Mouse (Mus musculus) megakaryocyte, adult 5-6 weeks (primary cell): ENCODE data around the gene Rps3. TPM values are rescaled to one million over a fixed set of nuclear protein-coding genes. Genes with fewer than 3 reads are reported as not detected.

Experiments used
- ATAC-seq: 2 replicates; pipeline ENCODE4 v1.8.0; 2016; ENCODE audit warnings: mild to moderate bottlenecking, inconsistent platforms; ENCODE audit not compliant: poor library complexity, severe bottlenecking
- total RNA-seq, 2 experiments: library from RNA; stranded (forward) in 1 of 2; stranded (reverse) in 1 of 2; fragments of 153-499, 151-499 nt in 1 of 2; fragments of 221-1000, 200-1000 nt in 1 of 2; gene quantifications; 2 replicates each; pipeline versions ENCODE4 v1.2.3 to v1.2.4; 2015 to 2017

Gene Rps3
- total RNA-seq, 2 experiments from 2014 or later: 1,038 to 1,050 TPM

DNA sequence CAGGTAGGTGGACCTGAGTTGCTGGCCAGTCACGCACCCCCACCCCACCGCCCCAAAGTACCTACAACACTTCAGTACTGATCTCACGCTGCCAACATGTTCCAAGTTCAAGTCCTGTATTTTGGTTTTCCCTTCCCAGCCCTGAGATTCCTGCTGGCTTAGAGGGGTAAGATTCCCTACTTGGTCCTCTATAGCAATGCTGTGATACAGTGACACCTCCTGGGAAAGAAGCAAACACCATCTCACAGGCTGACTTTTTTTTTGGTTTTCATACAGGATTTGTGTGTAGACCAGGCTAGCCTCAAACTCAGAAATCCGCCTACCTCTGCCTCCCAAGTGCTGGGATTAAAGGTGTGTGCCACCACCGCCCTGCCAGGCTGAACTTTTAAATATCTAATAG, 6.3 kb downstream of the Rps3 start:
- ATAC-seq: no peak

DNA sequence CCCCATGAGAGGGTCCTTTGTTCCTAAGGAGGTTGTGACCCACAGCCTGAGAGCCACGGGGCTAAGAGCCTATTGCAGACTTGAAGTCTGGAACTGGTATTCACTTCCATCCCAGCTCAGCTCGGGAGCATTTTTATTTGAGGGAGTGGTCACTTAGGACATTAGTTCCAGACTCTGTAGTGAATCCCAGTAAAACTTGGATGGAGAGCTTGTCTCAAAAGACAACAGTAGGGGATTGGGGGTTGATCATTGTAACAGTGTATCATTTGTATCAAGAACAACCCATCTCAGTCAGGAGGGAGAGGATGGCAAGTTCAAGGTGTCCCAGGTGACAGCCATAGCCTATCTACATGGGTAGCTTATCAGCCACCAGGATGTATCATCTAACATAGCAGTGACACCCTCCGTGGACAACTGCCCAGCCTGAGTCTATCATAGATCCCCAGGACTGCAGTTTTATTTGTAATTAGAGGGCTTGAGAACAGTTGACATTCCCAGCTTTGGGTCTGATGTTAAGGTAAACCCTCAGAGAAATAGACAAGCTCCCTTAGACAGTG, 6.9 kb downstream of the Rps3 start:
- ATAC-seq: no peak

DNA sequence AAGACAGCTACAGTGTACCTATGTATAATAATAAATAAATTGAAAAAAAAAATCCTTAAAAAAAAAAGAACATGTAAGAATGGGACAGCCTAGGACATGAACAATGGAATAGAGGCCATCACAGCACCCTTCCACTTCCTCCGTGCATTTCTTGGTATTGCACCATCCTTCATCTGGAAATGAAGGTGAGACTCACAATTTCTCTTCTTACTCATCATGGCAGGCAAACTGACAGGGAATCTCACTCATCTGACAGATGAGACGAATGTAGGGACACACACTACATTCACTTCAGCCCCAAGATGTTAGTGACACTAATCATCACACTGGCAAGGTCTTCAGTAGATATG, 8.0 kb downstream of the Rps3 start:
- ATAC-seq: no peak

DNA sequence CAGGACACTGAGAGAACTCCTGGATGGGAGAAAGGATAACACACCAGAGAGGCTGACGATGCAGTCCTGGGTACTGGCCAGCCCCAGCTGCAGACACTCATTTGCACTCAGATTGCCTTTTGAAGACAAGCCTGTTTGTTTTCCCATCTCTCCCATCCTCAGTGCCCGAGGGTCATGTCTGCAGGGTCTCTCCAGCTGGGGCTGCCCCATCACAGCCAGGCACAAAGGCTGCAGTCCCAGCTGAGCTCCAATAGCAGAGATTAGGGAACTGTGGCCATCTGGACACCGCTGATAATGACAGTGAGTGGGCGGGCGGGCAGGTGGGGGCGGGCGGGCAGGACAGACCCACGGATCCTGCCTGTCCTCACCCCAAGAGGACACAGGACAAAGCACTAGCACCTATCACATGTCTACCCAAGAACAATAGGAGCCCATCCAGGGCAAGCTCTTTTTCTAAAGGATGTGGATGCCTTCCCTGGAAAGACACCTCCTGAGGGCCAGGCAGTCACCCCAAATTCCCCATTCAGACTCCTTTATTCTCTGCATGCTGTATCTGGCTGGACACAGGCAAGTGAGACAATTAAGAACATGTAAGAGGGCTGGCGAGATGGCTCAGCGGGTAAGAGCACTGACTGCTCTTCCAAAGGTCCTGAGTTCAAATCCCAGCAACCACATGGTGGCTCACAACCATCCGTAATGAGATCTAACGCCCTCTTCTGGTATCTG, 8.5 kb downstream of the Rps3 start:
- no peak for ATAC-seq

DNA sequence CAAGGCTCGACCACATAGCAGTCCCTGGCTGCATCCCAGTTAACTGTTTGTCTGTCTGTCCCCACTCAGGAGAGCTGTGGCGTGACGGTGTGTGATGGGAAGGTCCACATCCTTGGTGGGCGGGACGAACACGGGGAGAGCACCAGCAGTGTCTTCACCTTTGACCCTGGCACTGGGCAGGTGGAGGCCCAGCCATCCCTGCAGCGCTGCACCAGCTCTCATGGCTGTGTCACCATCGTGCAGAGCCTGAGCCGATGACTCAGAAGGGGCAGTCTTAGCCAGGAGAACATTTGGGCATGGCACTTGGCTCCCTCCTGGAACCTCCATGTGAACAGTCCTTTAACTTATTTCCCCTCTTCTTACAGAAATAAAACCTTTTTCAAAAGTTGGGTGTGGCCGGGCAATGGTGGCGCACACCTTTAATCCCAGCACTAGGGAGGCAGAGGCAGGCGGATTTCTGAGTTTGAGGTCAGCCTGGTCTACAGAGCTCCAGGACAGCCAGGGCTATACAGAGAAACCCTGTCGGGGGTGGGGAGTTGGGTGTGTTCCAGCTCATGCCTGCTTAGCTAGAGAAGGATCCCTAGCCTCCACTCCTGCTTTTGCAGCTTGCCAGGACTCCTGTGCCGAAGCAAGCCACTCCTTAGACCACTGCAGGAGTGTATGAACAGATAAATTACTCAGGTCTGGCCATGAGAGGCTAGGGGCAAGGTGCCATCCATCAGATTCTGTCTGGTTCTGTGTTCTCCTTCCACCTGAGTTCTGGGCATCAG, 9.7 kb downstream of the Rps3 start:
- ATAC-seq: no peak

DNA sequence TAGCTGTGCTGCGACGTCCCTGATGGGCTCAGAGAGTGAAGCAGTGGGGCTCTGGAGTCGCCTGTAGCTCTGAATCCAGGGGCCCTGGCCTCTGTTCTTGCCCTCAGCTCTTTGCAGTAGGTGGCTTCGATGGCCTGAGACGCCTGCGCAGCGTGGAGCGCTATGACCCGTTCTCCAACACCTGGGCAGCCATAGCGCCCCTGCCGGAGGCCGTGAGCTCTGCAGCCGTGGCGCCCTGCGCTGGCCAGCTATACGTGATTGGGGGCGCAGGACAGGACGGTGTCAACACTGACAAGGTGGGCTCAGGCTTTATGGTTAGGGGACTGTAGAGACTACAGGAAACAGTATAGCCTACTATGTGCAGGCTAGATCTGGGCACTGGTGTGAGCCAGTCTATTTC, 12.0 kb downstream of the Rps3 start:
- ATAC-seq: no peak

DNA sequence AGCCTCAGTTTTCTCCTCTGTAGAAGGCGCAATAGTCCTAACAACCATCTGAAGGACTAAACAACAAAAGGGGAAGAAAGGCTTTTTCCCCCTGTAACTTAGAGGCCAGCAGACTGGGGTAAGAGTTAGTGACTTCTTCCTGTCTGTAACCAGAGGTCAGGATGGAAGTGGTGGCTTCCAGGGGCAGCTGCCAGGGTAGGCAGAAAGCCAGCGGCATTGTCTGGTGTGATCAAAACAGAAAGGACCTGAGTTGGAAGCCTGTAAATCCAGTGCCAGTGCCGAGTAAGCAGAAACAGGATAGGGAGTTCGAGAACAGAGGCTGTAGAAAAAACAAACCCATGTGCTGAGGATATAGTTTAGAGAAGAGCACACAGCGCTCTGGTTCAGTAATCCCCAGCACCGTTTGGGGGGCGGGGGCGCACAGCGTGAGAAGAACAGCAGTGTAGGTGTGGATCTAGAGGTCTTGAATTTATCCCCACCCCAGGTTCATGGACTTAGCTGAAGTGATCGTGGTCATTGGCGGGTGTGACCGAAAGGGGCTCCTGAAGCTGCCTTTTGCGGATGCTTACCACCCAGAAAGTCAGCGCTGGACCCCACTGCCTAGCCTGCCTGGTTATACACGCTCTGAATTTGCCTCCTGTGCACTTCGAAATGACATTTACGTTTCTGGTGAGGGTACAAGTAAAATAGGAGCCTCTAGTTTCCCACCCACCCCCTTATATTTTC, 13.7 kb downstream of the Rps3 start:
- no peak for ATAC-seq

DNA sequence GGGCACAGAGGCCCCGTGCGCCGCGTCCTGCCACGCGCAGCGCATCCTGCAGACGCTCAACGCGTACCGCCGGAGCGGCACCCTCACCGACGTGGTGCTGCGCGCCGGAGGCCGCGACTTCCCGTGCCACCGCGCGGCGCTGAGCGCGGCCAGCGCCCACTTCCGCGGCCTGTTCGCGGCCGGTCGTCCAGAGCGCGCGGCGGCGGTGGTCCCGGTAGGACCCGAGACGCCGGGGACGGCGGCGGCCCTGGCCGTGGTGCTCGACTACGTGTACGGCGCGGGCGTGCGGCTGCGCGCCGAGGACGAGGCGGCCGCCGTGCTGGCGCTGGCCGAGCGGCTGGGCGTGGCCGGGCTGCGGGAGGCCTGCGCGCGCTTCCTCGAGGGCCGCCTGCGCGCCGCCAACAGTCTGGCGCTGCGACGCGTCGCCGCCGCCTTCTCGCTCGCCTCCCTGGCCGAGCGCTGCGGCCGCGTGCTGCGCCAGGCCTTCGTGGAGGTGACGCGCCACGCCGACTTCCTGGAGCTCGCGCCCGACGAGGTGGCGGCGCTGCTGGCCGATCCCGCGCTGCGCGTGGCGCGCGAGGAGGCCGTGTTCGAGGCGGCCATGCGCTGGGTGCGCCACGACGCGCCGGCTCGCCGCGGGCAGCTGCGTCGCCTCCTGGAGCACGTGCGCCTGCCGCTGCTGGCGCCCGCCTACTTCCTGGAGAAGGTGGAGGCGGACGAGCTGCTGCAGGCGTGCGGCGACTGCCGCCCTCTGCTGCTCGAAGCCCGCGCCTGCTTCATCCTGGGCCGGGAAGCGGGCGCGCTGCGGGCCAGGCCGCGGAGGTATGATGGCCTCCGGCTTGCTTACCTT, 15.0 kb downstream of the Rps3 start:
- ATAC-seq: peak; percentile 88

DNA sequence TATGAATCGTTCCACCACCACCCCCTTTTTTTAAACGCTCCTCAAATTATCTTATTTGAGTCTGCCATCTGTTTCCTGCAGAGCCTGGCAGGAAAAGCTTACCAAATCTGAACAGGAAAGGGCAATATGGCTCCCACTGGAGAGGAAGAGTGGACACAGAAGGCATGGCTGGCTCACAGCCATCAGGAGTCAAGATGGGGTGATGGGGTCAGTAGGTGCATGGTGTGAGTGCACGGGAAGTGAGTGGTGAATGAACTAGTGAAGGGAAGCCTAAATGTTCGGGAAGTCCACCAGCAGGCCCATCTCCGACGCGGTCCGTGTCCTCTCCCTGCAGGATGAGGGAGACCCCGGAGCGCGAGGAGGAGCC, 15.6 kb downstream of the Rps3 start:
- peak; percentile 2; the same call in 1 of the 2 replicates for ATAC-seq

DNA sequence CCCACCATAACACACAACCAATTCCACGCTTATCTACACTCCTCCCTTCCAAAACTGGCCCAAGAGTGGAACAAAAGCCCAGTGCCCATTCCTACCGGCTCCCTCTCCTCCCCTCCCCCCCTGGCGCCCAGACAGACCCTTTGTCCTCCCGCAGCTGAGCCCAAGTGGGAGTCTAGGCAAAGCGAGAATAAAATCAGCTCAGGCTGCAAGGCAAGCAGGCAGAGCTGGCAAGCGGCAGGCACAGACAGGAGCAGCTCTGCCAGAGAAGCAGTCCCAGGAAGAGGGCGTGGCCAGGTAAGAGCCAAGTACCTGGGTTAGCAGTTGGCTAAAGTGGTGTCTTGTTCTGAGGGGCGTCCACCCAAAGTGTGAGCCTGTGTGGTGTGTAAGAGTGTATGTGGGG, 17.7 kb downstream of the Rps3 start, which contains the start of gene Klhl35:
Gene Klhl35, plus strand, starts transcription at position 194 of the 400 bp plus-strand sequence.
- no peak for ATAC-seq

DNA sequence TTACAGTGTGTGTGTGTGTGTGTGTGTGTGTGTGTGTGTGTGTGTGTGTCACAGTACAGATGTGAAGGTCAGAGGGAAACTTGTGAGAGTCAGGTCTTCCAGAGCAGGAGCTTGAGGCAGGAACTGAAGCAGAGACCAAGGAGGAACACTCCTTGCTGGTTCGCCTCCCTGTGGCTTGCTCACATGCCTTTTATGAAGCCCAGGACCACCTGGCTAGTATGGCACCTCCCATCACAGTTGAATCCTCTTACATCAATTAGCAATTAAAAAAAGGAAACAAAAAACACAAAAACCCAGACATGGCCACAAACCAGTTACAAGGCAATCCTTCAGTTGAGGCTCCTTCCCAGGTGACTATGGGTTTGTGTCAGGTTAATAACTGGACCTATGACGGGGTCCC, 20.4 kb downstream of the Rps3 start:
- ATAC-seq: no peak

DNA sequence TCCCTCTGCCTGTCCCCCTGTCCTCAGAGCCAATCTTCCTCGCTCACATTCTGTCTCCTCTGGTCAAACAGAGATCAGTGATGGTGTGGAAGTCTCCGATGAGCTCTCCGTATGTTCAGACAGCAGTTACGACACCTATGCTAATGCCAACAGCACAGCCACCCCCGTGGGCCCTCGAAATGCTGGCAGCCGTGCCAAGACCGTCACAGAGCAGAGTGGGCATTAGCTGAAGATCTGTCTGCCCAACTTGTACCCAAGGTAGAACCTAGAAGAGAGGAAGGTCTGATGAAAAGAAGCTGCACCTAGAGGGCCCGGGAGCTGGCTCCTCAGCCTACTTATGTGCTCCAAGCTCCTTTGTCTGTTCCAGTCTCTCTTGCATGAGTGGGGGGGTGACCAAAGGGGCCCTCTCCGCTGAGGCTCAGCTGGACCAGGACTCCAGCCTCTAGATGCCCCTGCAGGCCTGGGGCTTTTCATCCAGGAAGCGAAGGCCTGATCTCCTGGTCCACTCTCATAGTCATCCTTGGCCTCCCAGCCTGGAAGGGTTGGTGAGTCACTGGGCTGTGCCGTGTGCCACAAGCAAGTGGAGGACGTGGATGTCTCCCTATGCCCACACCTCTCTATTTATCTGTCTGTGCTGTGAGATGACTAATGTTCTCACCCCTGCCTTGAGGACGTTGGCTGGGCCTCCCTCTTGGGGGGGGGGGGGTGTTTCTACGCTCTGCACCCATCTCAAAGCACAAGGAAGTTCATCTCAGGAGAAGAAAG, 23.5 kb downstream of the Rps3 start:
- ATAC-seq: no peak

DNA sequence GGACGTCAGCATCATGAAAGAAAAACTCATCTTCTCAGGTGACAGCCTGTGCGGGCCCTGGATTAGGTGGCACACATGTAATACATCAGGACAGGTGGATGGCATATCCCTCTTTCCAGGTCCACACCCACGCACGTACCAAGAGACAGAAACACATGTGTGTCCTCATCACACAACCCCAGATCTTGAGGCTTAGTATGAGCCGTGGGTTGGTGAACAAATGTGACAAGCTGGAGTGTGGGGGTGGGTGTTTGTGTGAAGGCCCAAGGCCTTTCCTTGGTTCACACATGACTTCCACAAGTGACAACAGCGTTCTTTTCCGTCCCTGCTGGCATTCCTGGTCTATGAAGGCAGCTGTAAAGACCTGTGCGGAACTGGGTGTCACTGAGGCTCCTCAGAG, 24.7 kb downstream of the Rps3 start:
- ATAC-seq: no peak

DNA sequence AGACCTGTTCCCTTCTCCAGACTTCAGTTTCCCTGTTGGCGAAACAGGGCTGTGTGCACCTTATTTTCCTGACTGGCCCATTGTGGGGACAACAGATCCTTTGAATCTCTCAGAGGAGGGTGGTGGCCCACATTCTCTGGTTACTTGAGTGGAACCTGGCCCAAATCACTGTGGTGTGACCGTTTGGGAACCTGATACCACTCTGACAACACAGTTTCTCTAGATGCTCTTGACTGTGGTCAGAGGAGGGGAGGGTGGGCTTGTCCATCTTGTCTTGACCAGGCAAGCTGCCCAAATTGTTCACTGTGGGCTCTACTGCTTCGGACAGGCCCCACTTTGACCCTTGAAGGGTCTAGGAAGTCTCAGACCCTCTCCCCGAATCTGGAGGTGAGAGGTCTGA, 29.5 kb downstream of the Rps3 start:
- no peak for ATAC-seq

DNA sequence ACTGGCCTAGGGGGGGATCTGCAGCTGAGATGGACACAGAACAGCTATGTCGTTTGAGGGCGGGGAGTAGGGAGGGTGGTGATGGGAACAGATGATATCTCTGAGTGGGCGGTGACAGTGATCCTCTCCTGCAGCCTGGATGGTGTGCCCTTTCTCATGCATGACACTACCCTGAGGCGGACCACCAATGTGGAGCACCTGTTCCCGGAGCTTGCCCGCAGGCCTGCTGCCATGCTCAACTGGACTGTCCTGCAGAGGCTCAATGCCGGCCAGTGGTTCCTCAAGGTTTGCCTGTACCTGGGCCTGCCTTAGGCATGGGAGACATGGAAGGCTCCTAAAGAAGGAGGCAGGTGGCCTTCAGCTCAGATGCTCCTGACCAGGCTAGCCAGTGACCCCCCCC, 30.7 kb downstream of the Rps3 start:
- ATAC-seq: no peak

DNA sequence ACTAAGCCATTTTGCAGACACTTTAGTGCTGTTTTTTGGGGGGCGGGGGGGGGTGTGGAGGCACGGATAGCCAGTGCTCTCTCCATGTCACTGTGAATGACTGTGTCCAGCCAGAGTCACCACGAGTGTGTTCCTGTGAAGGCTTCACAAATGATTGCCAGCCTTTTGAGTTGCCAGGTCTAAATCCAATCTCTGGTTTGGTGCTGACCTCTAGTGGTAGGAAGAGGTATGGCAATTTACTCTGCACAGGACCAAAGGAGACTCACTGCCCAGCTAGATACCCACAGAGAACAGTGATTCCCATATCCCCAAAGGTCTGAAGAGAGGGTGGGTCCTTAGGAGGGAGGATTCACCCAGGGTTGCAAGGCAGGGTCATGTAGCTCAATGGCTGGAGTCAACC, 32.8 kb downstream of the Rps3 start:
- ATAC-seq: peak; percentile 65

DNA sequence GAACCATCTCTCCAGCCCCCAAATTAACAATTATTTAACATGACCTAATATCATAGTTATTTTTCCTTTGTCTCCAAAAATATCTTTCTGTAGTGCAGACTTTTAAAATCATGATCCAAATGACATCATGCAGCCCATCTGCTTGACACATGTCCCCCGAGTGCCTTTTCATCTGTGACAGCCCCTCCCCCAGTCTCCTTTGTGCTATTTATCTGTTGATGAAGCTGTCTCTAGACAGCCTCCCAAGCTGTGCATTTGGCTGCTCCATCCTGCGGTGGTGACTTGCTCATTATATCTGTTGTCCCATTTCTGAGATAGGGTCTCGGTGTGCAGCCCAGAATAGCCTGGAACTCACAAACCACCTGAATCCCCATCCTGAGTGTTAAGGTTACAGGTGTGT, 33.8 kb downstream of the Rps3 start:
- no peak for ATAC-seq

DNA sequence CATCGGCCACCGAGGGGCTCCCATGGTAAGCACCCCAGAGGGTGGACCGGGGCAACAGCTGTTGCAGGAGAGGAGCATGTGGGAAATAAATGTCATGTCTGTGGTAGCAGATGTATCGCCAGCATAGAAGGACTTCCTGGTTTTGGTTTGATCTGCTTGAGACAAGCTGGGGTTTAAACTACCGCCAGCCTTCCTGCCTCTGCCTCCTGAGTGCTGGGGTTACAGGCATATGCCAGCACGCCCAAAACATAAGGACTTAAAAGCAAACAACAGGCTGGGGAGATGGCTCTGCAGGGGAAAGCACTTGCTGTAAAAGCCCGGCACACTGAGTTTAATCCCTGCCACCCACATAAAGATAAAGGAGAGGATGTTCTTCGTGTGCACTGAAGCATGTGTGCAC, 34.5 kb downstream of the Rps3 start:
- peak; percentile 39 for ATAC-seq

DNA sequence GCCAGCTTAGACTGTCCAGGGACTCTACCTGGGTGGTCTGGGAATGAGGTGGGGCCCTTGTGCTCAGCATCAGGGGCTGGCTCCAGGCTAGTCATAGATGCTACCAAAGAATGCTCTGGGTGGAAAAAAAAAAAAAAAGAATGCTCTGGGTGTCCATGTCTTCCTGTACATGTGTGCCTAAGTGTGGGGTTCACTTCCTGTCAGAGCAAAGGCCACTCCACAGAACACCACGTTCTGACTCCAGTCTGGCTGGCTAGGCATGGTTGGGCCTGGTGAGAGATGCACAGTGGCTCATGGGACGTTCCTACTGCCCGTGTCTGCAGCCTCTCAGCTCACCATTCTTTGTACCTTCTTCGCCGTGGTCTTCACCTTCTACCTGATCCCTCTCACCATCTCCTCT, 34.9 kb downstream of the Rps3 start:
- ATAC-seq: no peak

DNA sequence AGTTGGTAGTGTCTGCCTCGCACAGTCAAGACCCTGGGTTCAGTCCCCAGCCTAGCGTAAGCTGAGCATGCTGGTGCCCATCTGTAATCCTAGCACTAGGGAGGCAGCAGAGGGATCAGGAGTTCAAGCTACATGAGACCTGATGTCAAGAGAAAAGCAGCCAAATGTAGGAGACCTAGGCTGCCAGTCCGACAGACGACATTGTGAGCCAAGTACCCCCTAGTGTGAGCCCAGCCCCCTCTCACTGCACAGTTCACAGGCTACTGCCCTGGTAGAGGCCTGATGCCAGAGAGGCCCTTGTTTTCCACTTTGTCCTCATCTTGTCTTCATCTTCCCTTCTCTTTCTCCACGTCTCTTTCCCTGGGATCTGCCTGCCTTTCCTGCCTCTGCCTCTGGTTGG, 36.2 kb downstream of the Rps3 start:
- no peak for ATAC-seq
